Mouse (Mus musculus): ENCODE measurements around the gene Krt79. TPM values are rescaled to one million over a fixed set of nuclear protein-coding genes. Genes with fewer than 3 reads are reported as not detected.

Krt79 gene
- polyA plus RNA-seq, 1 experiment from 2014 or later = 1.7 TPM

DNA sequence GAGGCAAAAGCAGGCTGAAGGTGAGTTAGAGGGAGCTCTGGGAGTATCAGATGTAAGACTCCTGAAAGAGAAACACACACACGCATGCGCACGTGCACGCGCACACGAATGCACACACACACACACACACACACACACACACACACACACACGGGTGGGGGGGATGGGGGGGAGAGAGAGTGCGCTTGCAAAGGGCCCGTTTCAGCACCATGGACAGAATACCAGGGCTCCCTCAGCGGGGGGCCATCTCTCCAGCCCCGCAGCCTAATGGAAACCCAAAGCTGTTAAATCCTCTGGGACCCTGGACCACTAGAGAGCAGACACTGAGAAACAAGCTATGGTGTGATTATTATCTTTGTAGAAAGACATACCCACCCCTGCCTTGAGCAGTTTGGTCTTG is 60.3 kb downstream of the Krt79 start:
- peaks cover 14% of the 10 kb centered on the region for H3K27me3 ChIP-seq (ENCODE audit: control insufficient read depth, insufficient read depth, low read length)
- H3K9ac ChIP-seq (ENCODE audit: low read depth, low read length) = no peak overlapping the region
- H3K4me2 ChIP-seq = no peak overlapping the region
- no peaks in the 10 kb centered on the region for H3K36me3 ChIP-seq (ENCODE audit: control insufficient read depth, insufficient read depth, low read length)
- H3K9me3 ChIP-seq (replicated peaks; ENCODE audit: control insufficient read depth, low read length) = no peaks in the 10 kb centered on the region
- H3K4me3 ChIP-seq (ENCODE audit: low read depth, low read length) = no peak overlapping the region
- no peak overlapping the region for H3K27ac ChIP-seq (ENCODE audit: low read depth, low read length)
- WGBS (ENCODE audit: insufficient replicate concordance) = 18% methylated on average over 11 of the region's 11 CpGs
- H3K4me1 ChIP-seq (ENCODE audit: control insufficient read depth, insufficient read depth, low read length) = no peaks in the 10 kb centered on the region
- no peak for ATAC-seq (replicated peaks; ENCODE audit: insufficient number of reproducible peaks, low FRiP score, low TSS enrichment)

Small RNA genes within 50 kb of the gene (microRNA-seq; reads per million reads assigned to microRNA genes)
- not detected for gene Gm44356 (ENCODE audit: borderline number of aligned reads)

Other genes with a start within 250 kb of the Krt79 start
- not detected in 2 replicates for gene Krt6a, start 246.0 kb downstream of the Krt79 start, polyA plus RNA-seq (2014; fragmentation: Nextera tagmentation; extraction: Ambion mirVana)
- gene Krt5, start 227.4 kb downstream of the Krt79 start, polyA plus RNA-seq (2014; fragmentation: Nextera tagmentation; extraction: Ambion mirVana) = 0.13 and 0.23 TPM in 2 replicates
- gene Krt71, start 197.2 kb downstream of the Krt79 start, polyA plus RNA-seq (2014; fragmentation: Nextera tagmentation; extraction: Ambion mirVana) = not detected in 2 replicates
- gene Krt72, start 153.9 kb downstream of the Krt79 start, polyA plus RNA-seq (2014; fragmentation: Nextera tagmentation; extraction: Ambion mirVana) = not detected in 2 replicates
- not detected in 2 replicates for gene Krt73, start 138.0 kb downstream of the Krt79 start, polyA plus RNA-seq (2014; fragmentation: Nextera tagmentation; extraction: Ambion mirVana)
- gene Krt2, start 122.2 kb downstream of the Krt79 start, polyA plus RNA-seq (2014; fragmentation: Nextera tagmentation; extraction: Ambion mirVana) = not detected in 2 replicates
- gene Krt1, start 89.5 kb downstream of the Krt79 start, polyA plus RNA-seq (2014; fragmentation: Nextera tagmentation; extraction: Ambion mirVana) = 0.31 and 0.87 TPM in 2 replicates
- gene Krt77, start 70.6 kb downstream of the Krt79 start, polyA plus RNA-seq (2014; fragmentation: Nextera tagmentation; extraction: Ambion mirVana) = not detected in 2 replicates
- not detected in 2 replicates for gene Krt76, start 47.4 kb downstream of the Krt79 start, polyA plus RNA-seq (2014; fragmentation: Nextera tagmentation; extraction: Ambion mirVana)
- gene Krt4, start 15.6 kb downstream of the Krt79 start, polyA plus RNA-seq (2014; fragmentation: Nextera tagmentation; extraction: Ambion mirVana) = 0.07 TPM in 1 of 2 replicates, not detected in the other
- gene Krt78, start 14.0 kb upstream of the Krt79 start, polyA plus RNA-seq (2014; fragmentation: Nextera tagmentation; extraction: Ambion mirVana) = not detected in 2 replicates
- 30.4 and 36.8 TPM in 2 replicates for gene Krt8, start 64.2 kb upstream of the Krt79 start, polyA plus RNA-seq (2014; fragmentation: Nextera tagmentation; extraction: Ambion mirVana)
- 39.3 and 41.9 TPM in 2 replicates for gene Krt18, start 87.9 kb upstream of the Krt79 start, polyA plus RNA-seq (2014; fragmentation: Nextera tagmentation; extraction: Ambion mirVana)
- 71.6 and 83.5 TPM in 2 replicates for gene Eif4b, start 133.4 kb upstream of the Krt79 start, polyA plus RNA-seq (2014; fragmentation: Nextera tagmentation; extraction: Ambion mirVana)
- gene Tns2, start 160.1 kb upstream of the Krt79 start, polyA plus RNA-seq (2014; fragmentation: Nextera tagmentation; extraction: Ambion mirVana) = 25.0 and 25.4 TPM in 2 replicates
- 11.1 and 14.6 TPM in 2 replicates for gene Spryd3, start 195.9 kb upstream of the Krt79 start, polyA plus RNA-seq (2014; fragmentation: Nextera tagmentation; extraction: Ambion mirVana)
- gene Igfbp6, start 204.0 kb upstream of the Krt79 start, polyA plus RNA-seq (2014; fragmentation: Nextera tagmentation; extraction: Ambion mirVana) = 0.70 and 1.1 TPM in 2 replicates
- 0.76 and 2.3 TPM in 2 replicates for gene Soat2, start 210.2 kb upstream of the Krt79 start, polyA plus RNA-seq (2014; fragmentation: Nextera tagmentation; extraction: Ambion mirVana)